Mouse (Mus musculus): ENCODE measurements around the gene Ap1s3.

DNA sequence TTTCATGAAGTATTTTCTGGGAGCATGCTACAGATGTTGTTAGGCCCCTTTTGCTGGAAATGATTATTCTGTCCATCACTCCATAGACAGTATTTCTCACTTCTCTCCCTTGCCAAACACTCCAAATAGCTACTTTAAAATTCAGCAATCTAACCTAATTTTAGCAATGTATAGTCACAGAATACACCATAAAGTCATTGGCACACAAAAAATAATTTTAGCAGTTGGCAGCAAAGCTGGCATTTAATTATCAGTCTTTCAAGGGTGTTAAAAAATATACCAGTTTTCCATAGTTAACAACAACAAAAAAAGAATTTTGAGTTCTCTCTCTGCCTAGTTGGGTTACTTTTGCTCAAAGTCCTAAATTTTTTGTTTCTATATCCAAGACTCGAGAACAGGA, 14.4 kb downstream of the Ap1s3 start:
- no peak for TF ChIP-seq CTCF (conservative IDR thresholded peaks at IDR 0.05; ENCODE audit: low read length)
- TF ChIP-seq POU5F1 (IDR thresholded peaks at IDR 0.05; ENCODE audit: borderline replicate concordance, low read length): no peak

Measured in E14TG2a.4 (cell line).